Mouse (Mus musculus): ENCODE results near the gene Rpl36.
A peak's percentile ranks its signal among the peaks of the same experiment; 100 is the strongest.

Gene Rpl36

DNA sequence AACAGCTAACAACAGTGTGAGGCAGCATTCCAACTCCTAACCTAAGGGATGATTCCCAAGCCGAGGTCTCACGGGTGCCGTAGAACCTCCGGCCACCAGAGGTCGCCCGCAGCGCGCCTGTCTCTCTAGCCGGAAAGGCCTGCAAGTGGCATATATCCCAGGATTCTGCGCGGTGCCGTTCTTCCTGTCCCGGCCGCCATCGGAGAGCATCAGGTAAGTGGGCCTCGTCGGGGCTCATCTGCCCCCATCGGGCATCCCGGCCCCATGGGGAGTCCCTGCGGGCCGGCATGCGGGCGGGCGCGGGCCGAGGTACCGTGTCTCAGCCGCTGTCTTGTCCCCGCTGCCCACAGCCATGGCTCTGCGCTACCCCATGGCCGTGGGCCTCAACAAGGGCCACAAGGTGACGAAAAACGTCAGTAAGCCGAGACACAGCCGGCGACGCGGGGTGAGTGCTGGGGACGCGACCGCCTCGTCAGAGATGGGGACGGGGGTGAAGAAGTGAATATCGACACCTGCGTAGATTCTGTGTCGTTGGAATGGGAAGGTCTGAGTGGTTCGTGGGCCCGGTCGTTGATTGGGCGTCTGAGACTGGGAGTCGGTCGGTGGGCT, at the start of gene Rpl36:
Gene Rpl36, plus strand, starts transcription at position 181 of the 609 bp plus-strand sequence.
- DNase-seq (ENCODE audit: low spot score): peak; percentile 97

- DNase-seq (ENCODE audit: low spot score): peak; percentile 65
These were observed 46.9 kb upstream of the Rpl36 start for GRCm38 (mm10) chr17:56566293-56566692.

DNA sequence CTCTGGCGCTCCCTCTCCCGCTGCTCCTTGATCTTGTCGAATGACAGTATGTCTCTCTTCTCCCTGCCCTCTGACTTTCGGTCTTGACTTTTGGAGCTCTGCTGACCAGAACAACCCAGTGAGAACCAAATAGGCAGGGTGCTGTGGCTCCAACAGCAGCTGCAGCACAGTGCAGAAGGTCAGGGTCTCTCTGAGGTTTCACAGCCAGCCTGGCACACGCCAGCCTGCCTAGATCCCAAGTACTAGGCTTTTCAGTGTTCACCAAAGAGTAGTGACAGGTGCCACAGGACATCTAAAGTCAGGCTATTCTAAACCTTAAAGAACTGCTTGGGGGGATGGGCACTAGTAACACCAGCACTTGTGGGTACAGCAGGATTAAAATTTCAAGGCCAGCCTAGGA, 46.3 kb upstream of the Rpl36 start:
- no peak for DNase-seq (ENCODE audit: low spot score)

DNA sequence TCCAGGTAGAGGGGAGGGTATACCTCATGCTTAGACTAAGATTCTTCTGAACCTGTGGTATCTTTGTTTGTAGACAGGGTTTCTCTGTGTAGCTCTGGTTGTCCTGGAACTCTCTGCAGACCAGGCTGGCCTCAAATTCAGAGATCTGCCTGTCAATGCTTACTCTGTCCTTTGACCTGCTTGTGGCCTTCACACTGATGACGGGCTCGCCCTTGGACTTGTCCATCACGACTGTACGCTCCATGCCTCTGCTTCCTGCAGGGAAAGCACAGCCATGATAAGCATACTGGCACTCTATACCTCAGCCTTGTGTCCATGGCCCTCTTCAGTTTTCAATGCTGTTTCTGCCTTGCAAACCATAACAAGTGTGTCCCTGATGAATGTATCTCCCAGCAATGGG, 45.8 kb upstream of the Rpl36 start:
- DNase-seq (ENCODE audit: low spot score): no peak

DNA sequence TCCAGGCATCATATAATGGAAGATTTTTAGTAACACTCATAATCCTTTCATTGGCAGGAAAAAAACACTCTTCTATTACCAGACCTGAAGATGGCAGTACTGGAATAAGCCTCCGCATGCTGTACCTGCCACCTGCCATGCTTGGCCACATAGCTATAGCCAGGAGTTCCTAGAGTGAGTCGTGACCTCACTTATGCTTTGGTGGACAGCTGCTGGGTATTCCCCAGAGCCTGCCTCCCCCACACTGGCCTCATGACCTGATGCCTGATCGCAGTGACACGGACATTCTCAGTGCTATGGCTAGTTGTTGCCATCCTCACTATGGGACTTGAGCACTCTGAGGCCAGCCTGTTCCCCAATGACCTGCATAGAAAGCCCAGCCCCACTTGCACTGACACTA, 42.9 kb upstream of the Rpl36 start:
- DNase-seq (ENCODE audit: low spot score): no peak

- DNase-seq (ENCODE audit: low spot score): peak; percentile 73
These were observed 41.1 kb upstream of the Rpl36 start for GRCm38 (mm10) chr17:56572154-56572553.

GRCm38 (mm10) chr17:56572939-56573338, 40.3 kb upstream of the Rpl36 start:
- no peak for DNase-seq (ENCODE audit: low spot score)

- DNase-seq (ENCODE audit: low spot score): no peak
These were observed 30.1 kb upstream of the Rpl36 start for GRCm38 (mm10) chr17:56583071-56583470.

DNA sequence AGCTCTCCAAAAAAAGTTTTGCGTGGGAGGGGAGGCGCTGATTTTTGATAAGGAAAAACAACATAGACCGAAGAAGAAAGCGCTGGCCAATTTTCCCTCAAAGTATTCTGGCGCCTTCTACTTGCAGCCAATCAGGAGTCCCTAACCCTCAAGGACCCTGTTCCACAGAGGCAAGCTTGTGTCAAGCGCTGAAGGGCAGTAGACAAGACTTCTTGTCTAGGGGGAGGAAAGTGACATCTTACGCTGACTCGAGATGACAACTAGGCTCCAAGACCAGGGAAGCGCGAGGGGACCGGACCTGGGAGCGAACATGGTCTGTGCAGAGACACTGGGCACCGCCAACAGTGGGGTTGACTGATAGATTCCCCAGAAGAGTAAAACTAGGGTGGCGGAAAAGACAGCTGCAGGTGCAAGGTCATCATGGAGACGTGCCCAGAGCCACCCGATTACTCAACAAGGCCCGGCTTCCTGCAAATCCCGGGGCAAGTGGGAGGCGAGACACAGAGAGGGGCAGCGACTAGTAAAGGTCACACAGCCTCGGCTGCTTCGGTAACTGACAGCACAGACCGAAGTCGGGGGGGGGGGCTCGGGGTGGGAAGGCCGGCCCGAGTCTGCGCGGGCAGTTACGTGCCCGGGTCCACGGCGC, 29.5 kb upstream of the Rpl36 start:
- peak; percentile 66 for DNase-seq (ENCODE audit: low spot score)

- DNase-seq (ENCODE audit: low spot score): peak; percentile 99
These were observed 28.7 kb upstream of the Rpl36 start, which contains the start of the genes Safb2 and Safb for GRCm38 (mm10) chr17:56584257-56585130. Safb2 (minus strand) TSS chr17:56584585. Safb (plus strand) TSS chr17:56584825.

DNA sequence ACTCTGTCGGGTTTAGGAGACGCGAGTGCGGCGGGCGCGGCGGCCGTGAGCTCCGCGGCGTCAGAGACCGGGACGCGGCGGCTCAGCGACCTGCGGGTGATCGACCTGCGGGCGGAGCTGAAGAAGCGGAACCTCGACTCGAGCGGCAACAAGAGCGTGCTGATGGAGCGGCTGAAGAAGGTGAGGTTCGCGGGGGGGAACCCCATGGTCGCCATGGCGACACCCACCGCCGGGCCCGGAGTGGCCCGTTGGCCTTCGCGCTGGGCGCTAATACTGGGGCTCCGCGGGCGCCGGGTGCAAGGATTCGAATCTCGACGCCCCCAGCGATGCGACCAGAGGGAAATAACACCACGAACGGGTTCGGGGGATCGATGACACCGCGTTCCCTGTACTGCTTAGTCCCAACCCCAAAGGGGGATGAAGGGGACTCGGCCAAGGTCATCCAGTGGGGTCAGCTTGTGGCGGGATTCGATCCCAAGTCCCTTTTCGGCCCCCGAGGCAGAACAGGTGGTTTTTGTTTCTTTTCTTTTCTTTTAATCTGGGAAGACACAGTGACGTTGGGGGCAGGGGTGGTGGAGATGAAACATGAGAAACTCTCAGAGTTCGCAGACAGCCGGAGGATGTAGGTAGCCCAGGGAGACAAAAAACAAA, 27.9 kb upstream of the Rpl36 start:
- peak; percentile 73 for DNase-seq (ENCODE audit: low spot score)

GRCm38 (mm10) chr17:56587773-56588172, 25.4 kb upstream of the Rpl36 start:
- no peak for DNase-seq (ENCODE audit: low spot score)

- DNase-seq (ENCODE audit: low spot score): no peak
These were observed 24.3 kb upstream of the Rpl36 start for GRCm38 (mm10) chr17:56588921-56589320.

DNA sequence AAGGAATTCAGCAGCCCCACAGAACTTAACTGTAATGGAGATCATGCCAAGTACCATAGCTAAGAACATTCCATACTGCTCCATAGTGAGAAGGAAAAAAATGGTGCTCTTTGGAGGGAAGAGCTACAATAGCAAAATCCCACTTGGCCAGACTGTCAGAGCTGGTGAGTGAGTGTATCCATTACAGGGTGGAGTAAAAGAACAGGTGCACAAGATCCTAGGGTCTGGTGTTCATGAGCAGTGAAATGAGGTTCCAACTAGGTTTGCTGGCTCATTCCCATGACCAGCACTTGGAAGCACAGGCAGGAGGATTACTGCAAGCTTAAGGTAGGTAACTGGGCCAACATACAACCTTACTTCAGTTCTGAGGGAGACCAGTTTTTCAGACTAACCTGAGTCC, 20.7 kb upstream of the Rpl36 start:
- DNase-seq (ENCODE audit: low spot score): no peak

DNA sequence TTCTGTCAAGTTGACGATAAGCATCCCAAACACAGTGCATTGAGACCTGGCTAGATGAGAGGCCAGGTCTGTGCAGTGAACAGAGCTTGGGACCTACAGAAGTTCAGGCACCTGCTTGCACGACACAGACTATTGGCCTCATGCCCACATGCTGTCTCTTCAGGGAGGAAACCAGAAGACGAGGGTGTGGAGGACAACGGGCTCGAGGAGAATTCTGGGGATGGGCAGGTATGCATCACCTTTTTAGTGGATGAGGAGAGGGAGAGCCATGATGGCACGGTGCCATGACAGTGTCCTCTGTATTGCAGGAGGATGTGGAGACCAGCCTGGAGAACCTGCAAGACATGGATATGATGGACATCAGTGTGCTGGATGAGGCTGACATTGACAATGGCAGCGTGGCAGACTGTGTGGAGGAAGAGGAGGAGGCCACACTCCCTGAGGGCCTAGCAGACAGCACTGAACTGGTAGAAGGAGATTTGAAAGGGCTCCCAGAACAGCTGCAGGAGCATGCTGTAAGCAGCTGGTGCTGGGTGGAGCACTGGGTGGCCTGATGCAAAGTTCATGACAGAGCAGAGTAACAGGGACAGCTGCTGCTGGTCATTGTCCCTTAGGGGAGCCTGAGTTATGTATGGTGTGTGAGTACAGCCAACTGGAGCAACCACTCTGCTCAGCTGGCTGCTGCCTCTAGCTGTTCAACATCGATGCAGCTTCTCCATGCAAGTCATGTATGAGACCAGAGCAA, 19.5 kb upstream of the Rpl36 start:
- DNase-seq (ENCODE audit: low spot score): no peak

DNA sequence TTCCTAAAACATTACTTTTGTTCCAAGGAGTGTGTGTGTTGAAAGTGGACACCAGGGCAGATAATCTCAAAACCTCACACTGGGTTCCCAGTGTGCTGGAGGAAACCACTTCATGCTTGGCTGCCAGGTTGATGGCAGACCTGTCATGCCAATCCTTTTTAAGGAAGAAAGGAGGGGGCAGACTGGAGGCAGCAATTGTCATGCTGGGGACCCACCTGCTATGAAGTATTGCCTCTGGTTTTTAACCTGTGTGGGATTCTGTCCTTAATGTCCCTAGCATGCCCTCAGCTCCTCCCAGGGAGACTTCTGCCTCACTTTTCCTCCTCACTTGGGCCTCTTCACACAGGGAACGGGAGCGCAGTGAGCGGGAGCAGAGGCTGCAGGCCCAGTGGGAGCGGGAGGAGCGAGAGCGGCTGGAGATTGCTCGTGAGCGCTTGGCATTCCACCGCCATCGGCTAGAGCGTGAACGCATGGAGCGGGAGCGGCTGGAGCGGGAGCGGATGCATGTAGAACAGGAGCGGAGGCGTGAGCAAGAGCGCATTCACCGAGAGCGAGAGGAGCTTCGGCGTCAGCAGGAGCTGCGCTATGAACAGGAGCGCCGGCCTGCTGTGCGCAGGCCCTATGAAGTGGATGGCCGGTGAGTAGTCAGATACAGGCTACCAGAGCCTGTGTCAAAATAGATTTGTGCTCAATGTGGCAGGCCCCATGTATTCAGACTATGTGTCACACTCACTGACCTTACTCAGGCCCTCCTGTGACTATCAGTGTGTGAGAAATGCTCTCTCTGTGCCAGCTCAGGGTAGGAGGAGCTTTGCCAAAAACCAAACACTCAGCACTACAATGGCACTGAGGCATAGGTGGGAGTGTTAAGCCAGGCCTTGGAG, 9.8 kb upstream of the Rpl36 start:
- DNase-seq (ENCODE audit: low spot score): no peak

DNA sequence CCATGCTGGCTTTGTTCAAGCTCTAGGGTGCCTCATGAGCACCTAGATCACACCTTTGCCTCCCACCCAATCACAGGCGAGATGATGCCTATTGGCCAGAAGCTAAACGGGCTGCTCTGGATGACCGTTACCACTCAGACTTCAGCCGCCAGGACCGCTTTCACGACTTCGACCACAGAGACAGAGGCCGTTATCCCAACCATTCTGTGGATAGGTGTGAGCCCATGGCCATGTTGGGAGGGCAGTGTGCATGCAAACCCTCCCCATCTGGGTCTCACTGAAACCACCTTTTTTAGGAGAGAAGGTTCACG, 9.2 kb upstream of the Rpl36 start:
- no peak for DNase-seq (ENCODE audit: low spot score)

DNA sequence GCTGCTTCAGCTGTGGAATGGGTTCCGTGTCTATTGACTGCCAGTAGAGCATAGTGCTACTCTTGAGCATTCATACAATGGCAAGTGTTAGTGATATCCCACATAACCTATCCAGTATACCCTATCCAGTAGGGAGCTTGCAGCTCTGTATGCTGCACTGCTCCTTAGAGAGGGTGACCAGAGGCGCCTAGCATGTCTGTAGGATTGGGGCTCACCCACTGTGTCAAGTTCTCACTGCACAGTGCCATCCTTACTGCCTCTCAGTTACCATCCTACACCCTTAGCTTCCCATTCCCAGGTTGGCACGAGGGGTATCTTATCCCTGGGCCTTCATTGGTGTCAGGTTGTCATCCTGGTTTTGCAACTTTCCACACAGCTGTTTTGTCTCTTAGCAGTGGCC, 8.8 kb upstream of the Rpl36 start:
- no peak for DNase-seq (ENCODE audit: low spot score)

- DNase-seq (ENCODE audit: low spot score): no peak
These were observed 7.8 kb upstream of the Rpl36 start for GRCm38 (mm10) chr17:56605431-56605830.

DNA sequence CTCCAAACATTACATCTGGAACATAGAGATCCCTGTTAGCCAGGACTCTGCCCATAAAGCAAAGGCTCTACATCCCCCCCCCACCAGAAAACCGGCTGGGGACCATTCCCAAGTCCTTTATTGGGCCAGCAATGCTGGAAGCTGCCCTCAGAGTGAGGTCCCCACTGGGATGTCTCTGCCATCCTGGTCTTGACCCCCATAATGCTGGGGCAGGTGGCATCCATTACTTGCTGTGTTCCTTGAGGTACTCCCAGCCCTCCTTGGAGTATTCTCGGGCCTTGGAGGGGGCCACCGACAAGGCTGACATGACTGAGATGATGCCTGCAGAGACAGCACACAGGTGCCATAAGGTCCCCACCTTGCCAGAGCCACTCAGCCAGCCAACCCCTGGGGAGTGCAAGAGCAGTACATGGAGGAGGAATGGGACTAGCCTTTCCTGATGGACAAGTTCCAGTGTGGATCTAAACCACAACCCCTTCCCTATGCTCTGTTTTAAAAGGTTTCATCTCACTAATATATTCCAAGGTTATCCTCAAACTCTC, 5.6 kb upstream of the Rpl36 start:
- DNase-seq (ENCODE audit: low spot score): no peak

DNA sequence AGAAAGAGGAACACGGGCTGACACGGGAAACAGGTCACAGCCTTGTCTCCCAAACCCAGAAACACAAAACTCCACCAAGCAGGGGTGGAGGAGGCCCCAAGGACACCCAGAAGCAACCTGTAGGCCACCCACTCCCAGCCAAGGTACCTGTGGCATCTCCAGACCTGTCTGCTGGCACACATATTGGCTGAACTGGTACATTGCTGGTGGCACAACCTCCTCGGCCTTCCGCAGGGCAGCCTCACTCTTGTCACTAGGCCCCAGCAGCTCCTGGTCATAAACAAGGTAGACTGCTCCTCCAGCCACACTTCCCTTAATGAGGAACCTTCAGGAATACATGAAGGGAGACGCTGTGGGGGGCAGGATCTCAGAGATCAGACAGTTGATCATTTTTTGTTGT, 4.5 kb upstream of the Rpl36 start:
- no peak for DNase-seq (ENCODE audit: low spot score)

Data from testis, postnatal 10 days (tissue).